In the genomic region with DNA sequence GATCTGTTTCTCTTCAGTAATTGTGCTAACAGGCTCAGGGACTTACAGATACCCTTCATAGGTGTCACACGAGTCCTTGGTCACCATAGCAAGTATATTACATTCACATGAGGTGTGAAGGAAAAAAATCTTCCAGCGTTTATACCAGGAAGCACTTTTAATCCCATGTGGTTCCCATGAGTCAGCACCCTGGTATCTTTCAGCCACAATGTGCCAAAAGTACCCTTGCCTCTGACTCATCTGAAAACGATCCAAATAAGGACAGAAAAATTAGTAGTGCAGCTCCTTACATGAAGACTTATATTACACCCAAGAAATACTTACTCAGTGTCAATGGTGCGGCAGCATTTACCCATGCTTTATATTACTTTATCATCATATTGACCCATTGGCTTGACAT, we compare ENCODE assay signal across 26 mouse cellular contexts.
DNase-seq lines count a peak whose midpoint lies in the region; ATAC-seq and TF ChIP-seq lines count a peak whose summit lies in the region.
"Had no signal": no experiment of that assay in that cellular context is flagged by ENCODE, and none has a peak within 500 bp of the region (broad histone marks: within the 10 kb centered on the region; RNA-seq: fewer than 3 reads in every experiment).

No protein-coding gene starts in this region.

- no peak overlapping the region for H3ac ChIP-seq in C2C12 (ENCODE audit: control insufficient read depth, insufficient read length, low read depth)

- no peaks in the 10 kb centered on the region for H3K79me3 ChIP-seq in C2C12 (ENCODE audit: low read depth)

- H3K79me2 ChIP-seq in C2C12 (ENCODE audit: control insufficient read depth, insufficient read depth) = no peaks in the 10 kb centered on the region

- peak; percentile 35 to 74 for DNase-seq in frontal cortex, adult 2 months (ENCODE audit: extremely low spot score in 1 of 2, low spot score in 1 of 2)
- DNase-seq in frontal cortex, postnatal 14 days (ENCODE audit: low spot score in 2 of 2) = no peak
- DNase-seq in 3134 (ENCODE audit: extremely low read depth, insufficient read length, low spot score) = peak; percentile 42
- DNase-seq in brain, adult 2 months (ENCODE audit: low read depth, low spot score) = peak; percentile 89
- no peak for DNase-seq in cerebellum, postnatal 25 days
- DNase-seq: adrenal gland, adult 2 months; adrenal gland, postnatal 36 days; cerebellum, adult 8-10 months; embryo, embryonic 11 days; heart, postnatal 10 days; kidney, adult 11 months; kidney, postnatal 25 days; midbrain, embryonic 14.5 days; right cerebral cortex, postnatal 14 days; spleen, adult 18-20 months; thymus, adult 18-20 months; thymus, postnatal 36 days had no signal

- TF ChIP-seq CTCF in C2C12 (IDR thresholded peaks at IDR 0.05; ENCODE audit: control insufficient read depth, insufficient read depth, insufficient read length) = no peak

- H3K4me3 ChIP-seq in C2C12 (ENCODE audit: insufficient read depth, poor library complexity, severe bottlenecking) = no peak overlapping the region
- H3K4me3 ChIP-seq: embryonic facial prominence, embryonic 13.5 days; erythroblast, embryonic 14.5 days; heart, embryonic 13.5 days; kidney, embryonic 15.5 days; limb, embryonic 13.5 days; lung, embryonic 15.5 days had no signal

- no peaks in the 10 kb centered on the region for H3K36me3 ChIP-seq in C2C12 (ENCODE audit: control insufficient read depth, insufficient read depth)
- H3K36me3 ChIP-seq: embryonic facial prominence, embryonic 13.5 days; G1E; heart, embryonic 13.5 days; kidney, embryonic 15.5 days; limb, embryonic 13.5 days; lung, embryonic 15.5 days had no signal

- no peak for ATAC-seq in inflammation-experienced regulatory T-cells, adult 6 months

- H3K27me3 ChIP-seq in C2C12 (ENCODE audit: control insufficient read depth, insufficient read depth, insufficient read length) = no peaks in the 10 kb centered on the region
- H3K27me3 ChIP-seq: embryonic facial prominence, embryonic 13.5 days; heart, embryonic 13.5 days; kidney, embryonic 15.5 days; limb, embryonic 13.5 days; lung, embryonic 15.5 days had no signal

TF ChIP-seq in C2C12, 6 proteins besides CTCF, POLR2A, EP300 and RAD21:
- TF ChIP-seq MYOD1 (IDR thresholded peaks at IDR 0.05; ENCODE audit: control insufficient read depth, insufficient read length, low read depth) (no peak), MAX (IDR thresholded peaks at IDR 0.05) (peak; percentile 57), FOSL1 (IDR thresholded peaks at IDR 0.05; ENCODE audit: insufficient read depth, low read length, poor library complexity, severe bottlenecking) (peak; percentile 66)

Comparison
In these comparisons a context has a peak if more than half of its experiments do, and no peak if none do; other contexts are left out.
1. DNase-seq: peak in frontal cortex, adult 2 months (2 of 2), 3134 (single experiment) and brain, adult 2 months (single experiment); none in frontal cortex, postnatal 14 days (0 of 2) and cerebellum, postnatal 25 days (0 of 2).